Mouse (Mus musculus): ENCODE measurements around the gene Nsa2.
A peak's percentile ranks its signal among the peaks of the same experiment; 100 is the strongest.
"Not testable (repeated sequence)": the region's sequence is repeated elsewhere in the genome, so short reads cannot be mapped to it uniquely, and the experiment has no call there.

The Nsa2 gene

GRCm38 (mm10) chr13:97137466-97138400 is at the start of gene Nsa2, which contains the start of gene Gfm2:
TSS of gene Nsa2 (minus strand) at chr13:97137937.
TSS of gene Gfm2 (plus strand) at chr13:97137937.
- peak; percentile 86 for DNase-seq (ENCODE audit: low spot score)

GRCm38 (mm10) chr13:97186346-97186745 is 48.6 kb upstream of the Nsa2 start:
- DNase-seq (ENCODE audit: low spot score): no peak

- no peak for DNase-seq (ENCODE audit: low spot score)
Observed at GRCm38 (mm10) chr13:97184656-97185055, 46.9 kb upstream of the Nsa2 start.

- no peak for DNase-seq (ENCODE audit: low spot score)
Observed at GRCm38 (mm10) chr13:97184168-97184567, 46.4 kb upstream of the Nsa2 start.

GRCm38 (mm10) chr13:97182821-97183220 is 45.1 kb upstream of the Nsa2 start:
- DNase-seq (ENCODE audit: low spot score): no peak

- no peak for DNase-seq (ENCODE audit: low spot score)
Observed at GRCm38 (mm10) chr13:97180113-97180828, 42.5 kb upstream of the Nsa2 start.

GRCm38 (mm10) chr13:97178943-97179342 is 41.2 kb upstream of the Nsa2 start:
- no peak for DNase-seq (ENCODE audit: low spot score)

GRCm38 (mm10) chr13:97176731-97177130 is 39.0 kb upstream of the Nsa2 start:
- no peak for DNase-seq (ENCODE audit: low spot score)

GRCm38 (mm10) chr13:97175520-97176264 is 38.0 kb upstream of the Nsa2 start:
- DNase-seq (ENCODE audit: low spot score): no peak

GRCm38 (mm10) chr13:97145834-97146233 is 8.1 kb upstream of the Nsa2 start:
- DNase-seq (ENCODE audit: low spot score): peak; percentile 16

- DNase-seq (ENCODE audit: low spot score): no peak
Observed at GRCm38 (mm10) chr13:97142321-97142720, 4.6 kb upstream of the Nsa2 start.

GRCm38 (mm10) chr13:97138404-97138931 is 731 bp upstream of the Nsa2 start:
- DNase-seq (ENCODE audit: low spot score): not testable (repeated sequence)

- DNase-seq (ENCODE audit: low spot score): not testable (repeated sequence)
Observed at GRCm38 (mm10) chr13:97130413-97130812, 7.3 kb downstream of the Nsa2 start.

GRCm38 (mm10) chr13:97129654-97130053 is 8.1 kb downstream of the Nsa2 start:
- DNase-seq (ENCODE audit: low spot score): not testable (repeated sequence)

- no peak for DNase-seq (ENCODE audit: low spot score)
Observed at GRCm38 (mm10) chr13:97121341-97121740, 16.4 kb downstream of the Nsa2 start.

- DNase-seq (ENCODE audit: low spot score): no peak
Observed at GRCm38 (mm10) chr13:97109046-97109445, 28.7 kb downstream of the Nsa2 start.

- not testable (repeated sequence) for DNase-seq (ENCODE audit: low spot score)
Observed at GRCm38 (mm10) chr13:97107721-97108120, 30.0 kb downstream of the Nsa2 start.

GRCm38 (mm10) chr13:97104996-97105395 is 32.7 kb downstream of the Nsa2 start:
- DNase-seq (ENCODE audit: low spot score): no peak

- DNase-seq (ENCODE audit: low spot score): peak; percentile 54
Observed at GRCm38 (mm10) chr13:97099187-97099852, 38.4 kb downstream of the Nsa2 start, which contains the start of gene Gm6169. TSS of gene Gm6169 (minus strand) at chr13:97099237.

GRCm38 (mm10) chr13:97095726-97096125 is 42.0 kb downstream of the Nsa2 start:
- DNase-seq (ENCODE audit: low spot score): no peak

GRCm38 (mm10) chr13:97088183-97088582 is 49.6 kb downstream of the Nsa2 start:
- DNase-seq (ENCODE audit: low spot score): no peak
